Mouse (Mus musculus): ENCODE data around the gene Resp18. TPM values are rescaled to one million over a fixed set of nuclear protein-coding genes. Genes with fewer than 3 reads are reported as not detected.

Gene Resp18
- polyA plus RNA-seq, 1 experiment from 2014 or later = 116 TPM

- ATAC-seq (ENCODE audit: low FRiP score, low TSS enrichment) = no peak
- no peak overlapping the region for H3K27ac ChIP-seq (replicated peaks; ENCODE audit: low read depth, low read length)
- no peaks in the 10 kb centered on the region for H3K36me3 ChIP-seq (ENCODE audit: control insufficient read depth, insufficient read depth, low read length)
- H3K9me3 ChIP-seq (ENCODE audit: control insufficient read depth, low read length) = no peaks in the 10 kb centered on the region
- H3K4me3 ChIP-seq (replicated peaks; ENCODE audit: low read depth, low read length) = no peak overlapping the region
- H3K4me2 ChIP-seq (ENCODE audit: low read length) = no peak overlapping the region
- no peaks in the 10 kb centered on the region; the same call in 1 of the 2 replicates for H3K4me1 ChIP-seq (ENCODE audit: control insufficient read depth, insufficient read depth, low read length)
- DNase-seq = no peak
- no peak overlapping the region for H3K9ac ChIP-seq (replicated peaks; ENCODE audit: low read length)
- WGBS = 72% methylated on average over 10 of the region's 10 CpGs
- H3K27me3 ChIP-seq (ENCODE audit: control insufficient read depth, insufficient read depth, low read length) = no peaks in the 10 kb centered on the region
These were observed 22.6 kb downstream of the Resp18 start for GRCm38 (mm10) chr1:75255516-75256046.

GRCm38 (mm10) chr1:75254625-75255013 is 23.6 kb downstream of the Resp18 start:
- Histone ChIP-seq H3K36me3 (ENCODE audit: control insufficient read depth, insufficient read depth, low read length) (no peaks in the 10 kb centered on the region), H3K9ac (replicated peaks; ENCODE audit: low read length) (no peak overlapping the region), H3K9me3 (ENCODE audit: control insufficient read depth, low read length) (no peaks in the 10 kb centered on the region), H3K4me1 (ENCODE audit: control insufficient read depth, insufficient read depth, low read length) (no peaks in the 10 kb centered on the region; the same call in 1 of the 2 replicates), H3K27me3 (ENCODE audit: control insufficient read depth, insufficient read depth, low read length) (no peaks in the 10 kb centered on the region), H3K27ac (replicated peaks; ENCODE audit: low read depth, low read length) (no peak overlapping the region), H3K4me2 (ENCODE audit: low read length) (no peak overlapping the region), H3K4me3 (replicated peaks; ENCODE audit: low read depth, low read length) (no peak overlapping the region)
- ATAC-seq (ENCODE audit: low FRiP score, low TSS enrichment) (no peak), DNase-seq (no peak)
- 58% methylated on average over 8 of the region's 8 CpGs for WGBS

GRCm38 (mm10) chr1:75253849-75254624 is 24.2 kb downstream of the Resp18 start:
- Histone ChIP-seq H3K9ac (replicated peaks; ENCODE audit: low read length) (no peak overlapping the region), H3K4me3 (replicated peaks; ENCODE audit: low read depth, low read length) (no peak overlapping the region), H3K27me3 (ENCODE audit: control insufficient read depth, insufficient read depth, low read length) (no peaks in the 10 kb centered on the region), H3K4me2 (ENCODE audit: low read length) (no peak overlapping the region), H3K4me1 (ENCODE audit: control insufficient read depth, insufficient read depth, low read length) (no peaks in the 10 kb centered on the region; the same call in 1 of the 2 replicates), H3K36me3 (ENCODE audit: control insufficient read depth, insufficient read depth, low read length) (no peaks in the 10 kb centered on the region), H3K9me3 (ENCODE audit: control insufficient read depth, low read length) (no peaks in the 10 kb centered on the region), H3K27ac (replicated peaks; ENCODE audit: low read depth, low read length) (no peak overlapping the region)
- ATAC-seq (ENCODE audit: low FRiP score, low TSS enrichment) = no peak
- WGBS = 67% methylated on average over 16 of the region's 16 CpGs
- DNase-seq = peak; percentile 88

GRCm38 (mm10) chr1:75253029-75253428 is 25.2 kb downstream of the Resp18 start:
- Histone ChIP-seq H3K9ac (replicated peaks; ENCODE audit: low read length) (no peak overlapping the region), H3K4me3 (replicated peaks; ENCODE audit: low read depth, low read length) (no peak overlapping the region), H3K4me2 (ENCODE audit: low read length) (no peak overlapping the region), H3K9me3 (ENCODE audit: control insufficient read depth, low read length) (no peaks in the 10 kb centered on the region), H3K4me1 (ENCODE audit: control insufficient read depth, insufficient read depth, low read length) (no peaks in the 10 kb centered on the region; the same call in 1 of the 2 replicates), H3K36me3 (ENCODE audit: control insufficient read depth, insufficient read depth, low read length) (no peaks in the 10 kb centered on the region), H3K27me3 (ENCODE audit: control insufficient read depth, insufficient read depth, low read length) (no peaks in the 10 kb centered on the region), H3K27ac (replicated peaks; ENCODE audit: low read depth, low read length) (no peak overlapping the region)
- ATAC-seq (ENCODE audit: low FRiP score, low TSS enrichment) = no peak
- WGBS = 76% methylated on average over 16 of the region's 16 CpGs
- no peak for DNase-seq

GRCm38 (mm10) chr1:75252308-75252707 is 25.9 kb downstream of the Resp18 start:
- no peak overlapping the region for H3K27ac ChIP-seq (replicated peaks; ENCODE audit: low read depth, low read length)
- 73% methylated on average over 13 of the region's 13 CpGs for WGBS
- H3K4me3 ChIP-seq (replicated peaks; ENCODE audit: low read depth, low read length) = no peak overlapping the region
- H3K9me3 ChIP-seq (ENCODE audit: control insufficient read depth, low read length) = no peaks in the 10 kb centered on the region
- H3K36me3 ChIP-seq (ENCODE audit: control insufficient read depth, insufficient read depth, low read length) = no peaks in the 10 kb centered on the region
- no peaks in the 10 kb centered on the region for H3K27me3 ChIP-seq (ENCODE audit: control insufficient read depth, insufficient read depth, low read length)
- no peak overlapping the region for H3K4me2 ChIP-seq (ENCODE audit: low read length)
- DNase-seq (no peak), ATAC-seq (ENCODE audit: low FRiP score, low TSS enrichment) (no peak)
- no peaks in the 10 kb centered on the region; the same call in 1 of the 2 replicates for H3K4me1 ChIP-seq (ENCODE audit: control insufficient read depth, insufficient read depth, low read length)
- H3K9ac ChIP-seq (replicated peaks; ENCODE audit: low read length) = no peak overlapping the region

- no peaks in the 10 kb centered on the region; the same call in 1 of the 2 replicates for H3K4me1 ChIP-seq (ENCODE audit: control insufficient read depth, insufficient read depth, low read length)
- no peaks in the 10 kb centered on the region for H3K9me3 ChIP-seq (ENCODE audit: control insufficient read depth, low read length)
- ATAC-seq (ENCODE audit: low FRiP score, low TSS enrichment) = peak; percentile 25
- peak; percentile 86 for DNase-seq
- H3K4me3 ChIP-seq (replicated peaks; ENCODE audit: low read depth, low read length) = peak overlapping the region; percentile 7
- peak overlapping the region; percentile 6; the same call in 1 of the 2 replicates for H3K9ac ChIP-seq (replicated peaks; ENCODE audit: low read length)
- peak overlapping the region; percentile 50 for H3K4me2 ChIP-seq (ENCODE audit: low read length)
- 2% methylated on average over 22 of the region's 22 CpGs for WGBS
- no peaks in the 10 kb centered on the region for H3K27me3 ChIP-seq (ENCODE audit: control insufficient read depth, insufficient read depth, low read length)
- H3K27ac ChIP-seq (replicated peaks; ENCODE audit: low read depth, low read length) = no peak overlapping the region
- no peaks in the 10 kb centered on the region for H3K36me3 ChIP-seq (ENCODE audit: control insufficient read depth, insufficient read depth, low read length)
These were observed 26.9 kb downstream of the Resp18 start for GRCm38 (mm10) chr1:75251112-75251970.

- DNase-seq (no peak), ATAC-seq (ENCODE audit: low FRiP score, low TSS enrichment) (no peak)
- no peaks in the 10 kb centered on the region for H3K27me3 ChIP-seq (ENCODE audit: control insufficient read depth, insufficient read depth, low read length)
- H3K4me2 ChIP-seq (ENCODE audit: low read length) = no peak overlapping the region
- no peak overlapping the region for H3K9ac ChIP-seq (replicated peaks; ENCODE audit: low read length)
- no peak overlapping the region for H3K27ac ChIP-seq (replicated peaks; ENCODE audit: low read depth, low read length)
- no peaks in the 10 kb centered on the region; the same call in 1 of the 2 replicates for H3K36me3 ChIP-seq (ENCODE audit: control insufficient read depth, insufficient read depth, low read length)
- no peak overlapping the region for H3K4me3 ChIP-seq (replicated peaks; ENCODE audit: low read depth, low read length)
- H3K4me1 ChIP-seq (ENCODE audit: control insufficient read depth, insufficient read depth, low read length) = no peaks in the 10 kb centered on the region; the same call in 1 of the 2 replicates
- WGBS = 64% methylated on average over 3 of the region's 3 CpGs
- H3K9me3 ChIP-seq (ENCODE audit: control insufficient read depth, low read length) = no peaks in the 10 kb centered on the region
These were observed 27.7 kb downstream of the Resp18 start for GRCm38 (mm10) chr1:75250498-75250897.

GRCm38 (mm10) chr1:75248041-75248772 is 30.0 kb downstream of the Resp18 start:
- no peak overlapping the region for H3K9ac ChIP-seq (replicated peaks; ENCODE audit: low read length)

More at GRCm38 (mm10) chr1:75248041-75248772, 30.0 kb downstream of the Resp18 start:
- ATAC-seq (ENCODE audit: low FRiP score, low TSS enrichment) (no peak), DNase-seq (no peak)
- H3K27me3 ChIP-seq (ENCODE audit: control insufficient read depth, insufficient read depth, low read length) = no peaks in the 10 kb centered on the region
- H3K36me3 ChIP-seq (ENCODE audit: control insufficient read depth, insufficient read depth, low read length) = peaks cover 10% of the 10 kb centered on the region; the same call in 1 of the 2 replicates
- H3K4me2 ChIP-seq (ENCODE audit: low read length) = no peak overlapping the region
- H3K4me1 ChIP-seq (ENCODE audit: control insufficient read depth, insufficient read depth, low read length) = no peaks in the 10 kb centered on the region; the same call in 1 of the 2 replicates
- WGBS = 58% methylated on average over 9 of the region's 9 CpGs
- no peaks in the 10 kb centered on the region for H3K9me3 ChIP-seq (ENCODE audit: control insufficient read depth, low read length)
- no peak overlapping the region for H3K4me3 ChIP-seq (replicated peaks; ENCODE audit: low read depth, low read length)
- H3K27ac ChIP-seq (replicated peaks; ENCODE audit: low read depth, low read length) = no peak overlapping the region
